Mouse (Mus musculus) myocyte (in vitro differentiated cells): Measurements from ENCODE around the gene Vdr.

Source experiments
- CEBPB ChIP-seq: IDR thresholded peaks from 2 replicates; pipeline ENCODE4 v1.6.1; 2011; ENCODE audit warnings: mild to moderate bottlenecking, moderate library complexity; ENCODE audit not compliant: poor library complexity, insufficient read depth, severe bottlenecking
- E2F4 ChIP-seq: IDR thresholded peaks from one replicate; pipeline ENCODE4 v1.6.1; 2011; ENCODE audit warnings: mild to moderate bottlenecking, control low read depth, moderate library complexity; ENCODE audit not compliant: insufficient read depth
- MAX ChIP-seq: IDR thresholded peaks from one replicate; pipeline ENCODE4 v1.6.1; 2011; ENCODE audit warnings: low read depth, mild to moderate bottlenecking, control low read depth
- MYOD1 ChIP-seq, 3 experiments: IDR thresholded peaks; one replicate each; pipeline ENCODE4 v1.6.1; 2011; ENCODE audit warnings: control low read depth in 2 of 3, low read depth in 2 of 3, mild to moderate bottlenecking in 2 of 3, moderate library complexity in 1 of 3; ENCODE audit not compliant: insufficient read length in 2 of 3, control insufficient read depth in 1 of 3
- MYOG ChIP-seq, 3 experiments: IDR thresholded peaks; one replicate each; pipeline ENCODE4 v1.6.1; 2011; ENCODE audit warnings: control low read depth in 2 of 3, low read depth in 2 of 3, mild to moderate bottlenecking in 2 of 3; ENCODE audit not compliant: insufficient read length in 2 of 3, control insufficient read depth in 1 of 3, insufficient read depth in 1 of 3
- POLR2A ChIP-seq: IDR thresholded peaks from one replicate; pipeline ENCODE4 v1.6.1; 2011; ENCODE audit warnings: low read depth, mild to moderate bottlenecking, control low read depth, moderate library complexity; ENCODE audit not compliant: insufficient read length
- POLR2AphosphoS2 ChIP-seq: IDR thresholded peaks from one replicate; pipeline ENCODE4 v1.6.1; 2011; ENCODE audit warnings: low read depth, control low read depth; ENCODE audit not compliant: insufficient read length
- REST ChIP-seq: IDR thresholded peaks from one replicate; pipeline ENCODE4 v1.6.1; 2011; ENCODE audit warnings: mild to moderate bottlenecking, control low read depth, moderate library complexity; ENCODE audit not compliant: insufficient read depth, insufficient read length
- SRF ChIP-seq: IDR thresholded peaks from one replicate; pipeline ENCODE4 v1.6.1; 2011; ENCODE audit warnings: low read depth; ENCODE audit not compliant: control insufficient read depth, insufficient read length
- TCF12 ChIP-seq: IDR thresholded peaks from one replicate; pipeline ENCODE4 v1.6.1; 2011; ENCODE audit warnings: mild to moderate bottlenecking, control low read depth; ENCODE audit not compliant: poor library complexity, insufficient read depth, severe bottlenecking
- TCF3 ChIP-seq: IDR thresholded peaks from one replicate; pipeline ENCODE4 v1.6.1; 2011; ENCODE audit warnings: low read depth, control low read depth; ENCODE audit not compliant: insufficient read length
- USF1 ChIP-seq: IDR thresholded peaks from one replicate; pipeline ENCODE4 v1.6.1; 2011; ENCODE audit warnings: low read depth, mild to moderate bottlenecking, control low read depth, moderate library complexity

- TF ChIP-seq SRF (no peak), TCF12 (no peak), POLR2A (no peak), CEBPB (no peak), REST (no peak), MYOD1 (IDR thresholded peaks at IDR 0.05; ENCODE audit: control insufficient read depth in 1 of 3, insufficient read length in 2 of 3, low read depth in 2 of 3) (no peak), MAX (no peak), USF1 (no peak), POLR2AphosphoS2 (no peak), MYOG (IDR thresholded peaks at IDR 0.05; ENCODE audit: control insufficient read depth in 1 of 3, insufficient read depth in 1 of 3, insufficient read length in 2 of 3, low read depth in 2 of 3) (no peak), E2F4 (no peak), TCF3 (no peak)
Observed at GRCm38 (mm10) chr15:97896347-97896746, 14.1 kb downstream of the Vdr start.
